Mouse (Mus musculus) left cerebral cortex, postnatal 25 days (tissue): Measurements from ENCODE around the gene Srpk1. TPM values are rescaled to one million over a fixed set of nuclear protein-coding genes. Genes with fewer than 3 reads are reported as not detected.
A peak's percentile ranks its signal among the peaks of the same experiment; 100 is the strongest.

Experiments used
- DNase-seq, 2 experiments: peaks; one replicate each; pipeline ENCODE4 v3.0.0; 2022; ENCODE audit warnings: low spot score in 2 of 2, mixed read lengths in 1 of 2
- intact Hi-C: fragments of 180-260 bp; cut with DNase I; formaldehyde crosslinking; loops from one replicate; pipeline ENCODE4 v1.15.1; 2025
- total RNA-seq, 2 experiments: library from RNA; stranded (reverse); gene quantifications; 2 replicates each; pipeline ENCODE4 v1.2.3; 2021

The Srpk1 gene
- 100 to 1,000 TPM in 1 of 2 experiments, 10 to 100 TPM in 1; 99.9 to 101 TPM for total RNA-seq

DNA sequence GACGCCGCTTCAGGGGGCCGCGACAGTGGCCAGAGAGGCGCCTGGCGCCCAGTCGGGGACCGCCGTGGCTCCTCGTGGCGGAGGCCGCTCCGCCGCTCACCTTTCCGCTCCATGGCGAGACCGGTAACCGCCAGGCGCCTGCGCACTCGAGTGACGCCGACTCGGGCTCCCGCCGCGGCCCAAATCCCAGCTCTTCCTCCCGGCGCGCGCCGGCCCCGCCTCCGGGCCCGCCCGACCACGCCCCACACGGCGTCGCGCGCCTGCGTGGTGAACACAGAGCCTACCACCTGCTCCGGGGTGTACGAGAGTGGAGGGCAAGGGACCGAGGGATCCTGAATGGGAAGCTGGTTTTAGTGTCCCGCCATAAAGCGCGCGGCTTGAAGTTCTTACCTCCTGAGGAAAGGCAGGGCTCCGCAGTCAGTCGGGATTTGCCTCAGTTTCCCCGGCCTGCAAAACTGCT is at the start of gene Srpk1:
Gene Srpk1, minus strand, starts transcription at position 410 of the 460 bp plus-strand sequence.
- peak; percentile 91 for DNase-seq
- intact Hi-C loops, result loop anchor here (5.0 kb wide), 1 partner anchor 70 kb away; the partner anchor contains the start of genes Mapk14 and Slc26a8

DNA sequence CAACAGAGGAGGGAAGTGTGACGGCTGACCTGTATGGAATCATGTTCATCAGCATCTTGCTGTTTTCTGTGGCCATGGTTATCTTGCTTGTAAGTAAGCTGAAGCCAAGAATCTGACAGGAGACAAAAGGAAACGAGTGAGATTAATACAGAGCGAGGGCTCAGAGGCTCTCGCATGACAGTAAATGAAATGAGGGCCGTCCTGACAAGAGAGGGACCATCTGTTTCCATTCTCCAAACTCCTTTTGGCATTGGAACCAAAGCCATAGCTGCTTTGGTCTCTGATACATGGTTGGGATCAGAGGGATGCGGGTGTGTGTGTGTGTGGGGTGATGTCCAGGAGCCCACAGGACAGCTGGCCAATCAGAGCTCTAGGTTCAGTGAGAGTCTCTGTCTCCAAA is 37.1 kb upstream of the Srpk1 start:
- no peak for DNase-seq
- intact Hi-C loops, result no loop called here

DNA sequence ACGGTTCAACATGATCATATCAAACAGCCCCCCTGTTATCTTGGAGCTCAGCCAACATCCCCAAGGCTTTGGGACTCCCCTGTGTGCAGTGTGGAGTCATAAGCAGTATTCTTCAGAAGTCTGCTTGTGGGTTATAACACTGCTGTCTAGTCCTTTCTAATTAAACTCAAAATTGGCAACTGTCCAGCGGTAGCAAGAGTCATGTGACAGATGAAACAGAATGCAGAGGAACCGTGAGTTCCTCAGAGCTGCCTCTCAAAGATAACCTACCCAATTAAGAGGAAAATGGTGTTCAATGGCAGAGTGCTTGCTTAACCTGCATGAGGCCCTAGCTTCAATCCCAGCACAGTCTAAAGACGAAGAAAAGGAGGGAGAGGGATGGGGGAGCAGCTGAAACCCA is 35.4 kb upstream of the Srpk1 start:
- DNase-seq, result peak; percentile 13 to 22
- intact Hi-C loops, result no loop called here

DNA sequence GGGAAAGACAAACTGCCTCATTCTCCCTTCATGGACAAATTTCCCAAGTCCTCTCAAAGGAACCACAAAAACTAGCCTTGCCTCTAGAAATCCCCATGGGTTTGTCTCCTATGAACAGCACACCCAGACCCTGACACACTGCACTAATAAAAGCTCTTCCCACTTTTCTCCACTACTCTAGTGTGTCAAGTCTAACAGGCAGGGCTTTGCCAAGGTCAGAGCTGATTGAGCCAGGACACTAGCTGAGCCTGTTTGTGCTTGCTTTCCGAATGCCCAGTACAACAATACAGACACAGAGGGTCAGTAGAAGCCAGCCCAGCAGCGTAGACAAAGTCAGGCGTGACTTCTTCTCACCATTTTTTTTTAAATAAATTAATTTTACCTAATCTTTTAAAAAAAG is 27.8 kb upstream of the Srpk1 start:
- DNase-seq, result no peak
- intact Hi-C loops, result no loop called here

DNA sequence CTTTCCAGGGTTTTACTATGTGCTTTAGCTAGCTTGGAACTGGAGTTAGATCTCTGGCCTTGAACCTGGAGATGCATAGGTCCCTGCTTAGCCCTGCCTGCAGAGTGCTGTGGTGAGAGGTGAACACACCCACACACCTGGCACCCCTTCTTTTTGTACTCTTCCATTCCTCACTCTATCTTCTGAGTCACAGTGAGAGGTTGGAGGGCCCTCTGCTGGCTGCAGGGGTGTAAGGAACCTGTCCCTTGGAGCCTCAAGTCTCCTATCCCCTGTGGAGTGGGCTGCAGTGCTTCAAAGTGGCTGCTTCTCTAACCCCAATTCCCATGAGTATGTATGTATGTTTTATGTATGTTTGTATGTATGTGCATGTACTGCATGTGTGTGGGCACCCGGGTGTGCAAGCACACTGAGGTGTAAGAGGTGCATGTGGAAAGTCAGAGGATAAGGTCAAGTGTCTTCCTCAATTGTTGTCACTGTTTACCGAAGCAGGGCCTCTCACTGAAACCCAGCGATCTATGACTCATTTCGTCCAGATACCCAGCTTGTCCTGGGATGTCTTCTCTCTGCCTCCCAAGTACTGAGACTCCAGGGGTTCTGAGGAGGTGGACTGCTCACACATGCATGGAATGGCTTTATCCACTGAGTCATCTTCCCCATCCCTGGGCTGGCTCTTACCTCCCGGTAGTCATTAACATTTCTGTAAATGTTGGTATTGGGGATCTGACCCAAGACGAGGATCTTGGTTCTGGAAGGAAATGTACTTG is 26.3 kb upstream of the Srpk1 start:
- intact Hi-C loops, result loop anchor here (2.0 kb wide), 1 partner anchor 56 kb away; no protein-coding TSS in a partner anchor
- peak; percentile 56 to 86 for DNase-seq

DNA sequence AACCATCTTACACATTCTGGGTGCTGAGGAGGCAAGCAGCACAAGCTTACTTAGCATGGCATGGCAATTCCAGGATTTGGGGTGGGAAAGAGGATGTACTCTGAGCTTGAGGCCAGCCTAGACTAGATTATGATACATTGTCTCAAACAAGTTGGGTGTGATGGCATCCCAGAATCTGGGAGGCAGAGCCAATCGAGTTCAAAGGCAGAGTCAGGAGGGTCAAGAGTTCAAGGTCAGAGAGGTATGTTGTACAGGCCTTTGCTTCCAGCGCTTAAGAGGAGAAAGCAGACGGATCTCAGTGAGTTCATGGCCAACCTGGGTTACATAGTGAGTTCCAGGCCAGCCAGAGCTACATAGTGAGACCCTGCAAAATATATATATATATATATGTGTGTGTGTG is 23.7 kb upstream of the Srpk1 start:
- no peak for DNase-seq
- intact Hi-C loops, result no loop called here

DNA sequence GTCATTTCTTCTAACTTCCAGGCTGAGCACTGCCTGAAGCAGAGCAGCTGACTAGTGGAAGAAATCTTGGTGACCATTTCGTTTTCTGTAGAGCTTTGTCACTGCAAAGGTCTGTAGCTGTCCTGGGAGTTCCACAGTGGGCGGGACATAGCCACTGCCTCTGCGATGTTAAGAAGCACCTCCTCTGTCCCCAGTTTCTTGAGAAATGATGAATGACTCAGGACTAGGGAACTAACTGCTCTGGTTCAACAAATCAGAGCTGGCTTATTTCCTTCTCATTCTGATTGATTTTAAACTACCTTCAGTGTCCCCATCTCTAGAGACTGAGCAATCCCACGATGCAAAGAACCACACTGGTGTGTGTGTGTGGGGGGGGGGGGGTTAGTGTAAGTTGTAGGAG is 21.6 kb upstream of the Srpk1 start:
- intact Hi-C loops, result no loop called here
- no peak for DNase-seq

DNA sequence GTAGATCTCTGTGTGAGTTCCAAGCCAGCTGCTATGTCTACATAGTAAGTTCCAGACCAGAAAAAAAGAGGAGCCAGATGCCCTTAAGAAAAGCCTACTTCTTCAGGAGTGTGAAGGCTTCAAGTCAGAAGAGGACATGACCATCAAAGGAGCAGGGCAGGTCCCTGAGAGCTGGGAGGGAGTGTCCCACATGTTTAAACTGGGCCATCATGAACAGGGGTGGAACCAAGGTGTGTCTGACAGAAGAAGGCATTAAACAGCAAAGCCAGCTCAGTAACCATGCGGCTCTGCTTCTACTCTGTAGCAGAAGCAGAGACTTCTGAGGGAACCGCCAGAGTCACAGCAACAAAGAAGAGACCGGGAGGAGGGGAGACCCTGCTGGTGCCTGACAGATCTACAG is 21.2 kb upstream of the Srpk1 start:
- DNase-seq, result no peak
- intact Hi-C loops, result no loop called here

DNA sequence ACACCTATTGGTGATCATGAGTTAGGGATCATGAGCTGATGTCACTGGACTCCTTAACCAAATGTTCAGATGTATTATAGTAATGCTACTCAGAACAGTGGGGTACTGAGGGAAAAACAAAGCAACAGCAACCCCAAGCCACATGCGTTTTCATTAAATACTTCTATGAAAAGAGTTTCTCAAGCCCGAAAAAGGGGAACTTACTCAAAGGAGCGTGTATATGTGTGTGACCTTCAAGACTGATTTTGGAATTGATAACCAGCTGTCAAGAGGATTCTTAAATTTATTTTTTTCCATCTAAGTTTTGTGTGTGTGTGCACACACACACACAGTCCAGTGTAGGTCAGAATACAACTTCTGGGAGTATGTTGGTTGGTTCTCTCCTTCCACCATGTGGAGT is 17.6 kb upstream of the Srpk1 start:
- intact Hi-C loops, result no loop called here
- no peak for DNase-seq

DNA sequence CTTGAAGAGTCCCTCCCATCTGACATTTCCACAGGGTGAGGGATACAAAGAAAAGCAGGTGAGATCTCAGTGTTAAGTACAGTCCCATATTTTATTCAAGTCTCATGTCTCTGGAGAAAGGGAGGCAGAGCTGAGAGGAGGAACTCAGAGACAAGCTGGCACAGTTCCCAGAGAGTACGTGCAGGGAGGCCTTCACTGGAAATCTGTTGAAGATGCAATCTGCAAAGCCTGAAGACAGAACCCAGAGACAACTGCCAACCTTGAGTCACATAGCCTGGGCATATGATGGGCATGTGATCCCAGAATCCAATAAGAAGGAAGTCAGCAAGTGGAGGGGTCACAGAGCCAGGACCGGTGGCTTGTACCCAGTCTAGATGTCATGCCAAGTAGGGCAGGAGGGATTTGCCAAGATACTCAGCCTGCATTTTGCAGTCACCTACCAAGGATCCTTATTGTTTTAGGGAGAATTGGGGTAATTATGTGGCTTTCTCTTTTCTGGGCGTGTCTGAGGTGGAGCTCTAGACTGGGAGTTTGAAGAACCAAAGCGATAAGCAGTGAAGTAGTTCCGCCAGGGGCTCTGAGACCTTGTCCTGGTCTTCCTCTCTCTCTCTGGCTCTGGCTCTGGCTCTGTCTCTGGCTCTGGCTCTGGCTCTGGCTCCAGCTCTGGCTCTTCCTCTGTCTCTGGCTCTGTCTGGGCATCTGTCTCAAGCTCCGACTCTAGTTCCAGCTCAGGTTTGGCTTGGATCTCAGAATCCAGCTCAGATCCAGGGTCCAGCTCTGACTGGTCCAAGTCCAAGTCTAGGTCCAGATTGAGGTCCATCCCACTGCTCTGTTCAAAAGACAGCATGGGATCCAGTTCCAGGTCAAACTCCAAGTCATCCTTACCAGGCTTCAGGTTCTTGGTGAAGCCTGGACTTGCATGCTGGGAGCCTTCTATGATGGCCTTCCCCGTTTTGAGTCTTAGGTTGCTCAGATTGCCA is 15.5 kb upstream of the Srpk1 start:
- intact Hi-C loops, result no loop called here
- DNase-seq, result peak; percentile 78 to 91

DNA sequence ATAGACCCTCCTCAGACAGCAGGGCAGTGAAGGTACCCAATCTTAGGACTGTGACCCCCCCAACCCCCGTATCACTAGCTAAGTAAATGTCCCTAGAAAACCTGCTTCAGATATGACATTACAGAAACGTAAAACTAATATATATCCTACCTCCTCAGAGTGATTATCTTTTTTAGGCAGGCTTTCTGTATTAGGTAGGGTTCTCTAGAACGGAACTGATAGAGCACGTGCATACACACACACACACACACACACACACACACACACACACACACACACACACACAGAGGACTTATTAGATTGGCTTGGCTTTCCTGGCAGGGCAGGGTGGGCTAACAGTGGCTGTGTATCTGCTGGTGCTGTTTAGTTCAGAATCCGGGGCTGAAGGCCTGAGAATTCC is 13.3 kb upstream of the Srpk1 start:
- DNase-seq, result no peak
- intact Hi-C loops, result no loop called here

DNA sequence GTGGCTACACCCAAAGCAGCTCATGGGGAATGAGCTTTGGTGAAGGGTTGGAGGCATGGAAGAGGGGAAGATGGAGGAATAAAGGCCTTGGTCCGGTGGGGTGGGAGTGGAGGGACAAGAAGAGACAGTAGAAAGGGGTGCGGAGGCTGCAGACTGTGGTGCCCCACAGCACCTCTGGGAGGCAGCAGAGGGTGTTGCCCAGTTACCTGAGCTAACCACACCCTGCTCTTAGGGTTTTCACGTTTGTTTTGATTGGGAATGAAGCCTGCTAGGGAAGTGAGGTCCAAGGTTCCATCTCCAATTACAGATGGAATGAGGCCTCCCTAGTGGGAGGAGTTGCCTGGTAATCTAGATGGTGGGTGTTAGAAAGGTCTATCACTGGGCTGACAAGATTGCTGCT is 6.6 kb upstream of the Srpk1 start:
- DNase-seq, result no peak
- intact Hi-C loops, result no loop called here

DNA sequence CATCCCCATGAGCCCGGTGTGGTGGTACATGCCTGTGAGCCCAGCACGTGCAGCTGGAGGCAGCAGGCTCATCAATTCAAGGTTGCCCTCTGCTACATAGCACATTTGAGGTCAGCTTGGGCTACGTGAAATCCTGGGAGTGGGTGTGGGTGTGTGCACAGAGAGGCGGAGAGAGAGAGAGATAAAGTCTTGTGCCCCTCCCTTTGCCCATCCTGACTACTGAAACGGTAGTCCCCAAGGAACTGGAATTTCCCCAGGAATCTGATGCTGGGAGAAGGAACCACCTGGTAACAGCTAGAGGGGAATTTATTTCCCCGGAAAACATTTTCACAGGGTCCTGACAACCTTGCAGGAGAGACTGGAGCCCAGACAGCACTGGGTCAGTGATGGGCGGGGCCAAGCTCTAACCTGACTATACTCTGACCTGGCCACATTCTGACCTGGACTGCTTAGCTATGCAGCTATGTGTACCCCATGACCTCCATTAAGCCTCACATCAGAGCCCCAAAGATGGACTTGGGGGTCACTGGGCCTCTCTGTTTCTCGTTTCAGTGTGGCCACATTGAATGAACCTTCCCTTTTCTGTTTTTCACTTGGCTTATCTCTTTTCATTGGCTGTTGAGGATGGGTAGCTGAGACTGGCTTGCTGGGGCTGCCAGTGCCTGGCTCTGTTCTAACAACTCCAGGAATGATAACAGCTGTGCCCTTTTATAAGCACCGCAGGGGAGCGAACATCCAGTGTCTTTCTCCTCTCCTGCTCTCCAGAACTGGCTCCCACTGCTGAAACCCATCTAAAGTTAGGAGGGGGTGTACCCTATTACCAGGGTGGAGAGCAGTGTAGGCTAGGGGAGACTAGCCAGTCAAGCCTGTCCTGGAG is 6.0 kb upstream of the Srpk1 start:
- peak in 1 of 2 experiments; percentile 40 for DNase-seq
- intact Hi-C loops, result no loop called here

DNA sequence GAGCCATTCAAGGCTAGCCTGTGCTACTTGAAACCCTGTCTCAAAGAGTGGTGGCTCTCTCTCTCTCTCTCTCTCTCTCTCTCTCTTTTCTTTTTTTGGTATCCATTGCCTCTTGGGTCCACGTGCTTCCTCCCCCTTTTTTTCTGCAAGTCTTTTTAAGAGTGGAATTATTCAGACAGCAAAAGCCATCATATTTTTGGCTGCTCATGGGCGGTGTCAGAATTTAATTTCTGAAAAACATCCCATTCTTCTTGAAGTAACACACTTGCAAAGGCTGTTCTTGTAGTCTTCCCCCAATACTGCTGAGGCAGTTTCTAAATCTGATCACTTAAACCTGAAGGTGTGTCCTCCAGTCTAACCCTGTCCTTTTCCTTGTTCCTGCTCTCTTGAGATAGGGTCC is 4.4 kb upstream of the Srpk1 start:
- intact Hi-C loops, result no loop called here
- DNase-seq, result peak; percentile 36 to 94

DNA sequence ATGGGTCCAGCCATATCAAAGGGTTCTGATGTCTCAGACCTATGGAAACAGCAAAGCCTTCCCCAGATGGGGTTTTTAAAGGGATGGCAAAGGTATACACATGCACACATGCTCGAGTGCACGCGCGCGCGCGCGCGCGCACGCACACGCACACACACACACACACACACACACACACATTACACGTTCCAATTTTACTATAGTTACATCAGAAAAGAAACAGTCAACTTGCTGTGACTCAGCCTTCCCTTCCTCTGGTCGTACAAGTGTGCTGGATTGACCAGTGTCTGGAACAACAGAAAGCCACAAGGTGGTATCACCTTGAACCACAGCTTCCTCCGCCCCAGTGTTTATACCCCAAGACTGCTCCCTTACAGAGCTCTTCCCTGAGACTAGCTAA is 2.8 kb upstream of the Srpk1 start:
- intact Hi-C loops, result loop anchor here (2.0 kb wide), 1 partner anchor 117 kb away; no protein-coding TSS in a partner anchor
- DNase-seq, result no peak

DNA sequence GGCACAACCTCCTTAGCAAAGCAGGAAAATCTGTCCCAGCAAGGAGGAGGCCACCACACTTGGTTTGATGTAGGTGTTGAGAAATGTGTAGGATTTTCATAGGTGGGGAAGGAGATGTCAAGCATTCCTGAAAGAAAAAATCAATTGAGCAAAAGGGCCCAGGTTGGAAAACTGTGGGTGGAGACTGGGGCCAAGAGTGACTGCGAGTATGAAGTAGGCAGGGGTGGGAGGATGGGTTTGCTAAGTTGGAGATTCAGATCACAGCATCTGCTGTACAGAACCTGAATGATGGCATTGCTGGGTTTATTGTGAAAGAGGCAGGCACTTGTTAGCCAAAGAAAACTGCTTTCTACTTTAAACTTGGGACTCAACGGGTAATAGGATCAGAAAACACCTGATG is 2.3 kb upstream of the Srpk1 start:
- DNase-seq, result peak in 1 of 2 experiments; percentile 86
- intact Hi-C loops, result loop anchor here (2.0 to 5.0 kb wide), 2 partner anchors 67 to 118 kb away; partner anchors contain the start of genes Mapk14 and Slc26a8

DNA sequence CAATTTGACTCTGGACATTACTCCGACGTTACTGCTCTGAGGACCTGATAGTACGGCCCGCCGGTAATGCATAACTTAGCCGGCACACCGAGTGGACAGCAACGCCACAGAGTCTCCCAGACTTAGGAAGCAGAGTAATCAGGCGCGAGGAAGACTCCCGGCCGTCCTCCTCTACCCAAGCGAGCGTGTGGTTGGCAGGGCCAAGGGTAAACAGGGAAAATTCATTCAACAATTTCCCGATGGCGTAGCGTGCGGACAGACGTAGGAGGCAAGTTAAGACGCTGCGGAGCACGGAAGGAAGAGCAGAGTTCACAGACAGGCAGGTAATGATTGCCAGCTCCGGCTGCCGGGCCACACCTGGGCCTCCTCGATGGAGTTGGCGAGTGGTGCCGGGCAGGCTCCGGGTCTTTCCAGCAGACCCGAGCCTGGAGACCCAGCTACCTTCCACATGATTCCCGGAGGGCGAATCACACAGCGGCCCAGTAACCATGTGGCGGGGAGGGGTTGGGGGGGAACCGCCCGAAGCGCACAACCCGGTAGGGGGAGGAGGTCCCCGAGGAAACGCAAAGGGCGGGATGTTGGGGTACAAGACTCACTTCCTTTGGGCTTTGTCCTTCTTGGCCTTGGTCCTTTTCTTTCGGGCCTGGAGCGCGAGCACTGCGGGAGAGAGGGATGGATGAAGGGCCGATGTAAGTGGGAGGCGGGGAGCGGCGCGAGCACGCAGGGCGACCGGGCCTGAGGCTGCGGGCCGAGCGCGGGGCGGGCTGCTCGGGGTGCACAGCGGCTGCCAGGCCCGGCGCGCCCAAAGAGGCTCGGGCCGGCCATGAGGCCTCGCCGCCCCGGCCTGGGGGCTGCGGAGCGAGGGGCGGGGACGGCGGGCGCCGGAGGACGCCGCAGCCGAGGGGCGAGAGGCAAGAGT is 869 bp downstream of the Srpk1 start:
- intact Hi-C loops, result loop anchor here (5.0 kb wide), 1 partner anchor 71 kb away; the partner anchor contains the start of genes Mapk14 and Slc26a8
- peak; percentile 61 to 62 for DNase-seq

DNA sequence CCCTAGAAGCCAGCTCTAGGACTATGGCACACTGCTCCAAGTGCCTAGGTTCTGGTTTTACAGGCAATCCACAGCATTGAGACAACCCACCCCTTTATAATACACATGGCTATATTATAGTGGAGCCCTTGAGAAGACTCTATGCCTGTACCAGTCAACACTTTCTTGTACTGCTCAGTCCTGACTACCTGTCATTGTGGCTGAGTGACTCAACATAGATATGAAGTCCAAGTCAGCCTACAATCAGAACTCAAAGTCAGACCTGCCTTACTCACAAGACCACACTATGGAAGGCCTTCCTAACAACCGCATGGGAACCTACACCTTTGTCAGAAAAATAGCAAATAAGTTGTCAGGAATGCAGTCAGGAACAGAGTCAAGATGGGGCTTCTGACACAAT is 3.7 kb downstream of the Srpk1 start:
- no peak for DNase-seq
- intact Hi-C loops, result no loop called here
